Mouse (Mus musculus) CD4-positive, CD25-positive, alpha-beta regulatory T cell, adult 4 months (primary cell): ENCODE results near the gene Nup85. TPM values are rescaled to one million over a fixed set of nuclear protein-coding genes. Genes with fewer than 3 reads are reported as not detected.

Experiments
- polyA plus RNA-seq, 2 experiments: library from polyadenylated mRNA; unstranded; fragments of 100-300 nt; shearing (Covaris generic); gene quantifications; one replicate each; pipeline ENCODE4 v1.2.1; 2017

Nup85 gene
- polyA plus RNA-seq, 2 experiments from 2014 or later = 64.4 to 82.5 TPM

Other genes with a start within 250 kb of the Nup85 start
- gene Ush1g, start 242.4 kb upstream of the Nup85 start, polyA plus RNA-seq = not detected
- not detected for gene Otop3, start 229.7 kb upstream of the Nup85 start, polyA plus RNA-seq
- gene Hid1, start 196.7 kb upstream of the Nup85 start, polyA plus RNA-seq = 1 to 10 TPM; 2.4 to 3.9 TPM
- gene Cdr2l, start 182.5 kb upstream of the Nup85 start, polyA plus RNA-seq = not detected
- 100 to 1,000 TPM; 177 to 185 TPM for gene Mrpl58, start 160.7 kb upstream of the Nup85 start, polyA plus RNA-seq
- 100 to 1,000 TPM; 602 to 622 TPM for gene Atp5h, start 144.5 kb upstream of the Nup85 start, polyA plus RNA-seq
- 1 to 10 TPM; 8.3 to 9.1 TPM for gene Kctd2, start 144.3 kb upstream of the Nup85 start, polyA plus RNA-seq
- gene Trim80, start 123.9 kb upstream of the Nup85 start, polyA plus RNA-seq = not detected
- gene Slc16a5, start 102.0 kb upstream of the Nup85 start, polyA plus RNA-seq = 1 to 10 TPM; 3.5 to 6.5 TPM
- gene Armc7, start 88.8 kb upstream of the Nup85 start, polyA plus RNA-seq = 100 to 1,000 TPM in 1 of 2 experiments, 10 to 100 TPM in 1; 79.2 to 132 TPM
- gene Nt5c, start 72.6 kb upstream of the Nup85 start, polyA plus RNA-seq = 100 to 1,000 TPM; 296 to 304 TPM
- 100 to 1,000 TPM; 716 to 764 TPM for gene Jpt1, start 50.0 kb upstream of the Nup85 start, polyA plus RNA-seq
- 100 to 1,000 TPM; 676 to 678 TPM for gene Sumo2, start 28.2 kb upstream of the Nup85 start, polyA plus RNA-seq
- 10 to 100 TPM; 26.9 to 31.1 TPM for gene Mrps7, start 39.5 kb downstream of the Nup85 start, polyA plus RNA-seq
- gene Gga3, start 39.6 kb downstream of the Nup85 start, polyA plus RNA-seq = 10 to 100 TPM; 35.0 to 43.9 TPM
- 100 to 1,000 TPM; 208 to 251 TPM for gene Mif4gd, start 48.5 kb downstream of the Nup85 start, polyA plus RNA-seq
- 10 to 100 TPM; 93.6 to 98.8 TPM for gene Slc25a19, start 63.9 kb downstream of the Nup85 start, polyA plus RNA-seq
- gene Grb2, start 144.2 kb downstream of the Nup85 start, polyA plus RNA-seq = 10 to 100 TPM; 28.8 to 30.9 TPM
- gene Tmem94, start 201.0 kb downstream of the Nup85 start, polyA plus RNA-seq = 10 to 100 TPM in 1 of 2 experiments, 1 to 10 TPM in 1; 8.5 to 17.5 TPM
- gene Caskin2, start 249.2 kb downstream of the Nup85 start, polyA plus RNA-seq = under 1 TPM; 0.69 to 0.85 TPM